Mouse (Mus musculus): ENCODE results near the gene Prdx1.

- no peak for TF ChIP-seq CTCF (IDR thresholded peaks at IDR 0.05; ENCODE audit: extremely low read depth, insufficient read length, insufficient replicate concordance, low read depth, low read length)
- TF ChIP-seq POLR2A (IDR thresholded peaks at IDR 0.05; ENCODE audit: low read depth, low read length), result no peak
Measured at GRCm38 (mm10) chr4:116738972-116739751, 53.8 kb downstream of the Prdx1 start.

All from small intestine, adult 2 months (tissue).